Mouse (Mus musculus) kidney, adult 10 weeks (tissue): Measurements from ENCODE around the gene Lonrf2. TPM values are rescaled to one million over a fixed set of nuclear protein-coding genes. Genes with fewer than 3 reads are reported as not detected.

Source experiments
- polyA plus RNA-seq: library from polyadenylated mRNA; stranded (reverse); fragments of 350-450 nt; fragmentation: Illumina TruSeq; extraction: RNeasy Lipid Tissue Mini Kit (QIAGEN cat#74804); gene quantifications from one replicate; pipeline ENCODE4 v1.2.3, GENCODE M21; 2014; ENCODE audit warnings: low read depth, low replicate concordance

The Lonrf2 gene
- 0.32 TPM for polyA plus RNA-seq

DNA sequence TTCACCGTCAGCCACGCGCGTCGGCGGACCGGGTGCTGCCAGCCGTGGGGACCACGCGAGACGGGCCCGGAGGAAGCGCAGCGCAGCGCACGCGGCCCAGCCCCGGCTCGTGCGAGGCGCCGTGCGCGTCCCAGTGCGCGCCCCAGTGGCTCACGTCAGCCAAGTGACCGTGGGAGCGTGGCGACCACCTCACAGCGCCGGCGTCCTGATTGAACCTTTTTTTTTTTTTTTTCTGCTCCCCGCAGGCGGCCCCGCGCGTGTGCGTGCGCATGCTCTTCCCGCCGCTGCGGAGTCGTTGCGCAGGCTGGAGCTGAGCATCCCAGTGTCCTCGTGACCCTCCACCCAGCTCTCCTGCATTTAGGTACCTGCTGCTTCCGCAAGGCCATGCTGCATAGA lies at the start of gene Lonrf2:
Lonrf2 (minus strand) TSS at position 235 of the 396 bp plus-strand sequence.

Other genes with a start within 250 kb of the Lonrf2 start
- gene Aff3, start 171.8 kb downstream of the Lonrf2 start, polyA plus RNA-seq: 0.49 TPM
- gene Chst10, start 61.5 kb upstream of the Lonrf2 start, polyA plus RNA-seq: not detected
- not detected for gene Nms, start 102.4 kb upstream of the Lonrf2 start, polyA plus RNA-seq
- 77.7 TPM for gene Pdcl3, start 148.9 kb upstream of the Lonrf2 start, polyA plus RNA-seq